Mouse (Mus musculus) embryo, embryonic 9.5 days (tissue): ENCODE data around the gene Iqcf1.
A peak's percentile ranks its signal among the peaks of the same experiment; 100 is the strongest.
"Not testable (repeated sequence)": the region's sequence is repeated elsewhere in the genome, so short reads cannot be mapped to it uniquely, and the experiment has no call there.

ENCODE experiments used
- DNase-seq: peaks from one replicate; pipeline ENCODE4 v3.0.0-alpha.2; 2017; ENCODE audit errors: extremely low spot score

The Iqcf1 gene

DNA sequence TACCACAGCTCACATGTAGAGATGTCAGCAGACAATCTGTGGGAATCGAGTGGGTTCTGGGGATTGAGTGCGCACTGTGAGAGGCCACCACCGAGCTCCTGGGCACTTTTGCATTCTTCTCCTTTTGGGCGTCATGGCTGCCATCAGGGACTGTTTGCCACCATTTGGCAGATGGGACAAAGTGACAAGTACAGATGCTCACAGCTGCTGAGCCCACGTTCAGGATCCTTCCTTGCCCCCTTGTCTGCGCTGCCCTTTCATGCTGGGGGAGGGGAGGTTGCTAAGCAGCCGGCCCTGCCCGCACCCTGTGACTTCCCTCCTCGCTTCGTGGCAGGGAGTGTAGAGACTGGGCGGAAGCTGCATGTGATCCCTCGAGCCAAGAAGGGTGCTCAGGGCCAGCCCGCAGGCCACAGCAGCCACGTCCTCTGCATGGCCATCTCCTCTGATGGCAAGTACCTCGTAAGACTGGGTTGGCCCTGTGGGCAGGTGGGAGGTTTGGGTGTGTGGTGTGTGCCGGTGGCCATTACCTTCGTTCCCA, 17.1 kb upstream of the Iqcf1 start:
- no peak for DNase-seq

DNA sequence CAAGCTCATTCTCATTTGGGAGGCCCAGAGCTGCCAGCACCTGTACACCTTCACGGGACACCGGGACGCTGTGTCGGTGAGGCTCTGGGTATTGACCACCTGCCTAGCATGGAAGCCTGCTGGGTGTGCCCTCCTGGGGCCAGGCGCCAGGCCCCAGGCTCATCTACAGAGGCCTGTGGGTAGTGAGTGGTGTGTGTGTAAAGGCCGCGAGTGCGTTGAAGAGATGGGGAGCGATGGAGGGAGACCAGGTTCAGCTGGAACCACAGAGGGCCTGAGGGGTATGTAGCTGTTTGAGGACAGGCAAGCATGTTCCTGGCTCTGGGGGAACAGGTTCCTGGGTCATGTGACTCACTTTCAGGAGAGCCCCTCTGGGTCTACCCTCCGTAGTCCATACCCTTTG, 16.6 kb upstream of the Iqcf1 start:
- no peak for DNase-seq

DNA sequence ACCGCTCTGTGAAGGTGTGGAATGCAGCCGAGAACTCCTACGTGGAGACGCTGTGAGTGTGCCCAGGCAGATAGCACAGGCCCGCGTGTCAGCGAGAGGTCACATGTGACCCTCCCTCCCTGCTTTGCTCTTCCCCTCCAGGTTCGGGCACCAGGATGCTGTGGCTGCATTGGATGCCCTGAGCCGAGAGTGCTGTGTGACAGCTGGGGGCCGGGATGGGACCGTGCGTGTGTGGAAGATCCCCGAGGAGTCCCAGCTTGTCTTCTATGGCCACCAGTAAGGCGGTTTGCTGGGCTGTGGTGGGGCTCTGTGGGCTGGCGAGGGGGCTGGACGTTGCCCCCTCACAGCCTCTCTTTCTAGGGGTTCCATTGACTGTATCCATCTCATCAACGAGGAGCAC, 16.2 kb upstream of the Iqcf1 start:
- no peak for DNase-seq

DNA sequence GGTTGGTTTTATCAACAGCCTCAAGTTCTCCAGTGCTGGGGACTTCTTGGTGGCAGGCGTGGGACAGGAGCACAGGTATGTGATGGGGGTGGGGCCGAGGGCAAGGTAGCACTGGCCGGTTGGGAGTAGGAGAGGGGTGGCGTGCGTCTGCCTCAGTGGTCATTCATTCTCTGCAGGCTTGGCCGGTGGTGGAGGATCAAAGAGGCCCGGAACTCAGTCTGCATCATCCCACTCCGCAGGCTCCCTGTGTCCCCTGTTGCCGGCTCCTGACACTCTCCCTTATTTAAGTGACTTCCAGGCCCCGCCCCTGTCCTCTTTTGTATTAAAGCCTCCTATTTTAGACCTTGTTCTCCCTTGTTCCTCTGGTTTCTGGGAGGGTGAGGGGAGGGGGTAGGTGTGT, 14.7 kb upstream of the Iqcf1 start:
- DNase-seq, result no peak

DNA sequence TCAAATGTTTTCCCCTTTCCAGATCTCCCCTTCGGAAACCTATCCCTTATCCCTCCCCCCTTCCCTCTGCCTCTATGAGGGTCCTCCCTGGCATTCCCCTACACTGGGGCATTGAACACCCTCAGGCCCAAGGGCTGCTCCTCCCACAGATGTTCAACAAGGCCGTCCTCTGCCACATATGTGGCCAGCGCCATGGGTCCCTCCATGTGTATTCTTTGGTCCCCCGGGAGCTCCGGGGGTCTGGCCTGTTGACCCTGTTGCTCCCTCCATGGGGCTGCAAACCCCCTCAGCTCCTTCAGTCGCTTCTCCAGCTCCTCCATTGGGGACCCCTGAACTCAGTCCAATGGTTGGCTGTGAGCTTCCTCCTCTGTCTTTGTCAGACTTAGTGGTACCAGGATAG, 12.2 kb upstream of the Iqcf1 start:
- DNase-seq, result not testable (repeated sequence)

DNA sequence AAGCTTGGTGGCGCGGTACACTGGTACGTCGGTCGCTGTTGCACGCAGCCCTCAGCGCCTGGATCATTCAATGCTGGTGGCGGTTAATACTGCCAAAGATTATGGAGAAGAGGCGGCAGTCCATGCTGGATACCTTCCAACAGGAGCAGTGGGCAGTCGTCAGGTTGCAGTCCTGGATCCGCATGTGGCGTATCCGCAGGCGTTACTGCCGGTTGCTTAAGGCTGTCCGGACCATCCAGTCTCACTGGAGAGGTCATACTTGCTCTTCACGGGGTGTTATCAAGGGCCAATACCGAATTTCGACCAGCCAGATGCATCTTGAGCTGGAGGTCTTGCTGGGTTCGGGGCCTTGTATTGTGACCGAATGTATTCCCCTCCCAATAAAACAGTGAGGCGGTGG, 2.1 kb downstream of the Iqcf1 start:
- no peak for DNase-seq

DNA sequence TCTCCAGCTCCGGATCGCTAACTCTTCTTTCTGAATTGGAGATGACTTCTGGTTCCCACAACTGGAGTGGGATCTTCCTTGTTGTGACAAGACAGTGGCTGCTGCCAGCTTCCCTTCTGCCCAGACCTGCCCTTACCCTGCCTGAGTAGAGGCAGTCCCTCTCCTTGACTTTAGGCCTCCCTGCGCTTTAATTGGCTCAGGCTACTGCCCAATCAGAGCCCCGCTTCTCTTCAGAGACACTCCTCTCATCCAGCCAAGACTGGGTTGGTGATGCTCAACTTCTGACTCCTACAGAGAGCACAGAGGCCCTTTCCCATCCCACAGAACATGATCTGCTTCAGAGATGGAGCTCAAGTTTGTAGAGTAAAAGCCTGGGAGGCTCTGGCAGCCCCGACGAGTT, 4.5 kb downstream of the Iqcf1 start:
- no peak for DNase-seq

DNA sequence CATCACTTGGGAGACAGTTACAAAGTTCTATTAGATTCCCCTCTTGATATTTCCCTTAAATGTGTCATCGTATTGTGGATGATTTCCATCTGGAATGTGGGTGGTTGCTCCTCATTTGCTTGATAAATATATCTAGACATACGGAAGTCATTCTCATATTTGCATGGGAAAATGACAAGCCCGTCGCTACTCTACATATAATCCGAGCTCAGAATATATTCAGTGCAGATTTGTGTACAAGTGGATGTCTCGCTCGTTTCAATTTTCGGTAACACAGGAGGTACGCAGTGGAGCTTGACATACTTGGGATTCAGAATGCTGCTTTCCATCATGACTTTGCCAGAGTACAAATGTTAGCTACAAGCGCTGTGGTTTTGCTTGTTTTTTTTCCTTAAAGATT, 9.6 kb downstream of the Iqcf1 start:
- DNase-seq, result no peak

DNA sequence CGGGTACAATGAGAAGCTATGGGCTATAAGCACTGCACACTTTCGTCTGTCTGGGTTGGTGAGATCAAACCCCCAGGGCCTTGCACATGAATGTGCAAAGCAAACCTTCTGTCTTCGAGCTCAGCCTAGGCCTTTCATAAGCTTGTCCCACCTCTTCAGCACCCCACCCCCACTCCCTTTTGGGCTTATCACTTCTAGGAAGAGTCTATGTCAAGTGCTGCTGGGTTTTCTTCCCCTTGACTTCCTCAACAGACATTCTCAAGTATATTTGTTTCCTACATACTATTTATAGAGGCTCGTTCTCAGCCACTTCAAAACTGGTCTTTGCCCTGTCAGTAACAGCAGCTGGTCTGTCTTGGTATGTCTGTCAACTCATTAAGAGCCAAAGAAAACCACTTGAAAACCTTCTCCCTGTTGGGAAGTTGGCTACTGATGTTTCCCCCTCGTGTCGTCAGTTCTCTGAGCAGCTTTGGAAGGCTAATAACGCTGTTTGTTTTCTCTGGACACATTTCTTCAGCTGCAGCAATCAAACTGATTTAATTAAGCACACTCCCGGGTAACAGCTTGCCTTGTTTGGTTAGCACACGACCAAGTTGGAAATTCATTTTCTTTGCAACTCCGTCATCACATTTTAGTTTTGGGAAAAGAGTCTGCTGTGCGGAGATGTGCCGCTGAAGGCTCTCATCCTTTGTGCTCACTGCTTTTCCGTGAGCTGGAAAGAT, 13.1 kb downstream of the Iqcf1 start:
- DNase-seq, result no peak

DNA sequence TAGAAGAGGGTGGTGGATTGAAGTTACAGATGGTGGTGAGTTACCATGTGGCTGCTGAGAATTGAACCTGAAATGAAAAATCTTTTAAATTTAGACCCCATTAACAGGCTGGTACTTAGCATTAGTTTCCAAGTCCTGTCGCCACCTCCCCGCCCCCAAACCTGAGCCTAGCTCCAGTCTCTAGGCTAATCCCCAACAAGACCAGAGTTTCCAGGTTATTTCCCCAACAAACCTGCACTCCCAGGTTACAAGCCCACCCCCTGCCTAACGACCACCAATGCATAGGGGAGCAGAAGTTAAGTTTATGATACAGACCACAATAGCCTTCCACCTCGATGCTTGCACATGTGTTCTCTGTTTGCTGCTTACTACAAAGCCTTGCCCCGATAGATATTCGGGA, 13.8 kb downstream of the Iqcf1 start:
- no peak for DNase-seq

DNA sequence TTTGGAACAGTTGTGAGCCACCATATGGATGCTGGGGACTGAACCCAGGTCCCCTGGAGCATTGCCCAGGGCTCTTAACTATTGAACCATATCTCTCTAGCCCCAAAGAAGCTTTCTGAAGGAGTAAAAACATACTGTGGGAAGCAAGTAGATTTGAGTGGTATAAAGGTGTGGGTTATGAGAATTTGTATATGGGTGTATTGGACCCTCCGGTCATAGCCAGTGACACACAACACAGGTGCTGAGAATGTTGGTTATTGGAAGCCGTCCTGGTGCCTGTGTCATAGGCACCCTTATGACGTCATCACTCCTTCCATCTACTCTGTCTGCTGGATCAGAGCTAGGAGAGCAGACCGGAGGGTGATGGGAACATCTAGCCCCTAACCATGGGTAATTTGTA, 14.5 kb downstream of the Iqcf1 start, which contains the start of gene Iqcf5:
Gene Iqcf5, plus strand, starts transcription at position 301 of the 400 bp plus-strand sequence.
- DNase-seq, result no peak

DNA sequence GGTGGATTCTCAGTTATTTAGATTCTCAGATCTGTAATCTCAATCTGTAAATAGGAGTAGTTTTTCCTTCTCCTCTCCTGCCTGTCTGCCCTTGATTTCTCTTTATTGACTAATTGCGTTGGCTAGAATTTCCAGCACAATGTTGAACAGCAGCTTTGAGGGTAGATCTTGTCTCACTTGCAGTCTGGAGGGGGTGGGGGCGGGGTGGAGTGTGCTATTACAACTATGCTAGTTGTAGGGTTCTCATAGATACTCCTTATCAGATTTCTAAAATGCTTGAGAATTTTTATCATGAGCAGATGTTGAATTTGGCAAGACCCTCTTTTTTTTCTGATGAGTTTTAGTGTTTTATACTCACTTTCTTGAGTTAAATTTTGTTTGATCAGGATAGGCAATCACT, 19.7 kb downstream of the Iqcf1 start:
- DNase-seq, result no peak

DNA sequence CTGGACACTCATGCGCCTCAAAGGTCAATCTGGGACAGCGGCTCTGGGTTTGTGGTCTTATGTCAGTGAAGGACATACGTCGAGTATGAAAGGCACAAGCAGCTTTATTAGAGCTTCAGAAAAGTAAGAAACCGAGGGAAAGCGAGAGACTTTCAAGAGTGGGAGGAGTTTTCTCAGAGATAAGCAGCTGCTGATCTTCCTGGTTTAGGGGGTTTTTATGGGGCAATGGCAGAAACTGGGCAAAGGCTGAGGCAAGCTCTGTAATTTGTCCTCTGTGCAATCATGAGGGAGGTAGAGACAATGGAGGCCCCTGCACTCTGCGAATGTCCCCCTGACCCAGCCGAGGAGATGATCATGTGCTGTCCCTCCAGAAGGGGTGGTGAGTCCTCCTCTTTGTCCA, 20.1 kb downstream of the Iqcf1 start:
- DNase-seq, result no peak

DNA sequence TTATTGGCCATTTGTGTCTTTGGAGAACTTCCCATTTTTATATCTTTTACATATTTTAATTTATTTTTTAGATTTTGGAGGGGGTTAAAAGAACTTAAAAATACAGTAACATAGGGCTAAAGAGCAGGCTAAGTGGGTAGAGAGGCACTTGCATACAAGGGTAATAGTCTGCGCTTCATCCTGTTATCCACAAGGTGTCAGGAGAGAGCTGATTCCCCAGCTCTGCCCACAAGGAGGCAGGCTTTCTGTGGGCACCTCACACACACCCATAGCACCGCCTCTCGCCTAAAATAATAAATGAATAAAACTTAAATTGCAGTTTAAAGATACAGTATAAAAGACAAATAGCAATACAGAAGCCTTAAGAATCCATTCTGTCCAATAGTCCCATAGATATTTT, 32.1 kb downstream of the Iqcf1 start:
- DNase-seq, result peak; percentile 42

DNA sequence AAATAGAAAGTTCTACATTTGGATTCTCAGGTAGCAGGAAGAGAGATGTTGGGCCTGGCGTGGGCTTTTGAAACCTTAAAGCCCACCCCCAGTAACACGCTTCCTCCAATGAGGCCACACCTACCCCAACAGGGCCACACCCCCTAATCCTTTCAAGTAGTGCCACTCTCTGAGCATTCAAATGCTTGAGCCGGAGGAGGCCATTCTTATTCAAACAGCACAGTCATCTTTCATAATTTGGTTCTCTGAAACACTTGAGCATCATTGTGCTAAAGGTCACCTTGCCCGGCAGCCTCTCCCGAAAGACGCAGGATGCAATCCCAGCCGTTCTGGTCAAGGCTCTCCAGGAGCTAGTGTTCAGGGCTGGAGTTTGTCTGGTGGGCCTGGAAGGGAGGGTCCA, 34.5 kb downstream of the Iqcf1 start:
- DNase-seq, result no peak

DNA sequence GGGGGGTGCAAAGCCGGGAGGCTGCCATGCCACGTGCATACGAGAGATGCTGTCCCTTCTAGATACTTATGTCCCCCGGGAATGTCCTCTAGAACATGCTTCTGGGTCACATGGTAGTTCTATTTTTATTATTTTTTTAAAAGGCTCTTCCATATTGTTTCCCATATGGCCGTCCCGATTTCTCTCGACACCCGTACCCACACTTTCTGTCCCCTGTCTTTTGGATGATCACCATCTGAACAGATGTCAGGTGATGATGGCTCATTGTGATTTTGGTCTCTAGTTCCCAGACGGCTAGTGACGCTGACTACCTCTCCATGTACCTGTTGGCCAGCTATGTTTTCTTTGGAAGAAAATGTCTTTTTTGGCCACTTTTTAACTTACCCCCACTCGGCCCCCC, 35.2 kb downstream of the Iqcf1 start:
- DNase-seq, result no peak
